Mouse (Mus musculus): ENCODE data around the gene Sulf2. TPM values are rescaled to one million over a fixed set of nuclear protein-coding genes. Genes with fewer than 3 reads are reported as not detected.

The Sulf2 gene
- polyA plus RNA-seq, 1 experiment from 2014 or later: 134 TPM

DNA sequence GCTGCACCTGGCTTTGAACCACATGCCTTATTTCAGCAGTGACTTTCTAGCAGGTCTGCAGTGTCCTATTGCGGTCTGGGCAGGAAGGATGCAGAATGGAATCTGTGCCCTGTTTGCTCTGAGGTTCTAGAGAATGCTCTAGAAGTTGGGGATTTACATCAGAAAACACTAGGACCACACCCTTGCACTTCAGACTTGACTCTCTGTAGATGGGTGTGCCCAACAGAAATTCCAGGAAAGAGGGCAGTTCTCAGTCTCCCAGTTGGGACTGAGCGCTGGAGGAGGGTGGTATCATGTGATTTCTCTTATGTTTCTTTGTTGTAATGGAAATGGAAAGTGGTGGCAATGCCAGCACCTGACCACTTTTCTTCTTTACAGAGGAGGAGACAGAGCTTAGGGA, 1.7 kb upstream of the Sulf2 start:
- Histone ChIP-seq H3K4me1 (replicated peaks; ENCODE audit: control insufficient read depth, insufficient read depth, low read length) (peaks cover 33% of the 10 kb centered on the region), H3K4me2 (ENCODE audit: low read length) (no peak overlapping the region), H3K27ac (ENCODE audit: low read depth) (no peak overlapping the region), H3K9me3 (ENCODE audit: control insufficient read depth, low read length) (no peaks in the 10 kb centered on the region), H3K9ac (ENCODE audit: low read length) (no peak overlapping the region), H3K4me3 (ENCODE audit: low read depth, low read length) (no peak overlapping the region), H3K36me3 (ENCODE audit: control insufficient read depth, insufficient read depth, low read length) (no peaks in the 10 kb centered on the region), H3K27me3 (replicated peaks; ENCODE audit: control insufficient read depth, insufficient read depth, low read length) (no peaks in the 10 kb centered on the region)
- no peak for ATAC-seq (replicated peaks; ENCODE audit: low FRiP score, low TSS enrichment, low read depth)
- DNase-seq (ENCODE audit: low spot score): no peak
- WGBS: 89% methylated on average over 2 of the region's 2 CpGs

DNA sequence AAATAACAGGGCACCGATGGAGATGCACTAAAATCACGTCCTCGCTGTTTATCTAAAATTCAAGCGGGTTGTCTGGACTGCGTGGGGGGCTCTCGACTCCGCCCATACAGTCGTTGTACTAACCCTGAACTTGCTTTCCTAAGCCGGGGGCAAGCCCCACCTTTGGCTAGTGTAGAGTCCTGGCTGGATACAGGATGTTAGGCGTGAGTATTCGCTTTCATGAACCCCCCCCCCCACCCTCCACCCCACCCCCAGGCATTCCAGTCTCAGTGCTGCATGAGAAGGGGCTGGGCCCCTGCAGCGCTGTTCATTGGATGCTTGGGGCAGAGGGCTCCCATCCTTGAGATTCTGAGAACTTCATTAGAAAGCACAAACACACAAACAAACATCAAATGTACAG, 659 bp upstream of the Sulf2 start:
- WGBS: 8% methylated on average over 12 of the region's 12 CpGs
- ATAC-seq (replicated peaks; ENCODE audit: low FRiP score, low TSS enrichment, low read depth) (no peak), DNase-seq (ENCODE audit: low spot score) (no peak)
- no peaks in the 10 kb centered on the region for H3K9me3 ChIP-seq (ENCODE audit: control insufficient read depth, low read length)
- peaks cover 44% of the 10 kb centered on the region for H3K4me1 ChIP-seq (replicated peaks; ENCODE audit: control insufficient read depth, insufficient read depth, low read length)
- H3K9ac ChIP-seq (ENCODE audit: low read length): peak overlapping the region; percentile 88; the same call in 1 of the 2 replicates
- H3K27ac ChIP-seq (ENCODE audit: low read depth): peak overlapping the region; percentile 96
- peak overlapping the region; percentile 71; the same call in 1 of the 2 replicates for H3K4me3 ChIP-seq (ENCODE audit: low read depth, low read length)
- H3K27me3 ChIP-seq (replicated peaks; ENCODE audit: control insufficient read depth, insufficient read depth, low read length): no peaks in the 10 kb centered on the region
- no peaks in the 10 kb centered on the region for H3K36me3 ChIP-seq (ENCODE audit: control insufficient read depth, insufficient read depth, low read length)
- peak overlapping the region; percentile 93 for H3K4me2 ChIP-seq (ENCODE audit: low read length)

DNA sequence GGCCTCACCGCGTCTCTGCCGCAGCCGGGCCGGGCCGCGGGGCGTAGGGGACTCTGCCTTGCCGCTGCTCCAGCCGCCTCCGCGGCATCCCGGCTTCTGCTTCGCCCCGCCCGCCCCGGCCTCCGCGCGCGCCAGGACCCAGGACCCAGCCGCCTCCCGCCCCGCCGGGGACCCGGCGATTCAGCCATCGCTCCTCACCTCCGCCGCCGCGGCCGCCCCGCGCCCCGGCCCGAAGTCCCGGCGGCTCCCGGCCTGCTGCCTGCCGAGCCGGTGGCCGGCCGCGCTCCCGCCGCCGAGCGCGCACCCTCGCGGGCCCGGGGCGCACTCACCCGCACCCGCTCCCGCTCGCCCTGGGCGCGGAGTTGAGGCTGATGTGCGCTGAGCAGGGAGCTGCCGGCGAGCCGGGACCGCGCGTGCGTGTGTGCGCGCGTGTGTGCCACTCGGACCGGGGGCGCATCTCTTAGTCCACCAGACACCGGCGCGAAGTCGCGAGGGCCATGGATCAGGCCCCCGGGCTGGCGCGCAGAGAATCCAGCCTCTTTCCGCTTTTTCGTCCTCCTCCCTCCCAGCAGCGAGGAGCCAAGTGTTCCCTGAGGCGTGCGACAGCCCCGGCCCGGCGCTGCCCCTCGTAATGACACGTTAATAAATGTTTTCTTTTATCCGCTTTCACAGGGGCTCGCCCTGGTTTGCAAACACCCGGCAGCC, 562 bp downstream of the Sulf2 start:
- peaks cover 46% of the 10 kb centered on the region for H3K4me1 ChIP-seq (replicated peaks; ENCODE audit: control insufficient read depth, insufficient read depth, low read length)

DNA sequence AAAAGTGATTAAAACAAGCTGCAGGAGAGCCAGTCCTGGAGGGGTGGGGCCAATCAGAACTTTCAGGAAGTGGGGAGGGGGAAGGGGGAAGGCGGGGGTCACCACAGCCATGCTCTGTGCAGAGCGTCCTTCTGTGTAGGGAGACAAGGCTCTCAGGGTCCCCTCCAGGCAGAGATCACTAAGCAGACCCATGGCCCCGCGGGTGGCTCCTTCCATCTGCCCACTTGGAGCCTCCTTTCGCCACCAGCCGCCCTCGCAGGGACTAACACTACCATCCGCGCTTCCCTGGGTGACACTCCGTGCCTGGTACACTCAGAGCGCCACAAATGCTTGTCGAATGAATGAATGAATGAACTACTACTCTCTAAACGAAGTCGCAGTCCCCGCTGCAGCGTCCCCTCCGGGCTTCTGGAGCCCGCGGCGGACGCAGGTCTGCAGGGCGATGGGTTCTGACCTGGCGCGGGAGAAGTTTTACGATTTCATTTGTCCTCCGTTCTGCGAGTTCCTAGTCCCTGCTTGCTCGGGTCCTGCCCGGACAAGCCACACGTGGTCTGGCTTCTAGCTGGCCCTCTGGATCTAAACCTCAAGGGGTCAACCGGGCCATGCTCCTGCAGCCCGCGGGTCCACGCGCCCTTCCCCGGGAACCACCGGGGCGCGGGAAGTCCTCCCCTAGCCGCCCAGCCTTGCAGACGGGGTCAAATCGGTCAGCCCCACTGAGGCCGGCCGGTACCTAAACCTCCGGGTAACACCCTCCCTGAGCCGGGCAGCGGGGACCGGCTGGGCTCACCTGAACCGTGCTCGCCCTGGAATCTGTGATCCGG, 1.4 kb downstream of the Sulf2 start:
- Histone ChIP-seq H3K4me3 (ENCODE audit: low read depth, low read length) (peak overlapping the region; percentile 71), H3K9me3 (ENCODE audit: control insufficient read depth, low read length) (no peaks in the 10 kb centered on the region), H3K27ac (ENCODE audit: low read depth) (peak overlapping the region; percentile 96), H3K4me2 (ENCODE audit: low read length) (peak overlapping the region; percentile 93), H3K9ac (ENCODE audit: low read length) (peak overlapping the region; percentile 88), H3K4me1 (replicated peaks; ENCODE audit: control insufficient read depth, insufficient read depth, low read length) (peaks cover 54% of the 10 kb centered on the region), H3K36me3 (ENCODE audit: control insufficient read depth, insufficient read depth, low read length) (no peaks in the 10 kb centered on the region), H3K27me3 (replicated peaks; ENCODE audit: control insufficient read depth, insufficient read depth, low read length) (no peaks in the 10 kb centered on the region)
- under 1% methylated on average over 51 of the region's 51 CpGs for WGBS
- peak; percentile 81 for DNase-seq (ENCODE audit: low spot score)
- peak; percentile 12; the same call in 1 of the 2 replicates for ATAC-seq (replicated peaks; ENCODE audit: low FRiP score, low TSS enrichment, low read depth)

More for the DNA sequence above, 562 bp downstream of the Sulf2 start:
- Histone ChIP-seq H3K9ac (ENCODE audit: low read length) (peak overlapping the region; percentile 88), H3K9me3 (ENCODE audit: control insufficient read depth, low read length) (no peaks in the 10 kb centered on the region), H3K36me3 (ENCODE audit: control insufficient read depth, insufficient read depth, low read length) (no peaks in the 10 kb centered on the region), H3K27me3 (replicated peaks; ENCODE audit: control insufficient read depth, insufficient read depth, low read length) (no peaks in the 10 kb centered on the region), H3K4me2 (ENCODE audit: low read length) (peak overlapping the region; percentile 93), H3K4me3 (ENCODE audit: low read depth, low read length) (peak overlapping the region; percentile 71), H3K27ac (ENCODE audit: low read depth) (peak overlapping the region; percentile 96)
- WGBS: under 1% methylated on average over 93 of the region's 95 CpGs
- peak; percentile 73 for DNase-seq (ENCODE audit: low spot score)
- ATAC-seq (replicated peaks; ENCODE audit: low FRiP score, low TSS enrichment, low read depth): peak; percentile 48

DNA sequence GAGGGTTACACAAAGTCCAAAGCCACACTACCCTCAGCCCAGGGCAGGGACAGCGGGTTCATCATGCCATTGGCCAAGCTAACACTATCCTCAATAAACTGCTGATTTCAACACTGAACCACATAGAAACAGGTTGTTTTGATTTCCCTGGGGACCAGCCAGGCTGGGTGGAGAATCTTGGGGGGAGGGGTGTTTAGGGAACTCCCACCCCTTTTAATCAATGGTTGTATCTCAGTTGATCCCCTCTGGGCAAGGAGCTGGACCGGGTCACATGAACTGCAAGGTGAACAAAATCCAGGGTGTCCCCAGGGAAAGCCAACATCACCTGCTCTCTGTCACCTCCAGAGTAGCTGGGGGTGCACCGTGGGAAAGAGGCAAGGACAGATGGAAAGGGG, 2.1 kb downstream of the Sulf2 start:
- H3K9ac ChIP-seq (ENCODE audit: low read length): peak overlapping the region; percentile 88
- H3K4me2 ChIP-seq (ENCODE audit: low read length): peak overlapping the region; percentile 93
- no peaks in the 10 kb centered on the region for H3K27me3 ChIP-seq (replicated peaks; ENCODE audit: control insufficient read depth, insufficient read depth, low read length)
- ATAC-seq (replicated peaks; ENCODE audit: low FRiP score, low TSS enrichment, low read depth) (no peak), DNase-seq (ENCODE audit: low spot score) (no peak)
- no peaks in the 10 kb centered on the region for H3K36me3 ChIP-seq (ENCODE audit: control insufficient read depth, insufficient read depth, low read length)
- peak overlapping the region; percentile 71 for H3K4me3 ChIP-seq (ENCODE audit: low read depth, low read length)
- 34% methylated on average over 3 of the region's 3 CpGs for WGBS
- H3K4me1 ChIP-seq (replicated peaks; ENCODE audit: control insufficient read depth, insufficient read depth, low read length): peaks cover 61% of the 10 kb centered on the region
- H3K9me3 ChIP-seq (ENCODE audit: control insufficient read depth, low read length): no peaks in the 10 kb centered on the region
- H3K27ac ChIP-seq (ENCODE audit: low read depth): peak overlapping the region; percentile 96; the same call in 1 of the 2 replicates

DNA sequence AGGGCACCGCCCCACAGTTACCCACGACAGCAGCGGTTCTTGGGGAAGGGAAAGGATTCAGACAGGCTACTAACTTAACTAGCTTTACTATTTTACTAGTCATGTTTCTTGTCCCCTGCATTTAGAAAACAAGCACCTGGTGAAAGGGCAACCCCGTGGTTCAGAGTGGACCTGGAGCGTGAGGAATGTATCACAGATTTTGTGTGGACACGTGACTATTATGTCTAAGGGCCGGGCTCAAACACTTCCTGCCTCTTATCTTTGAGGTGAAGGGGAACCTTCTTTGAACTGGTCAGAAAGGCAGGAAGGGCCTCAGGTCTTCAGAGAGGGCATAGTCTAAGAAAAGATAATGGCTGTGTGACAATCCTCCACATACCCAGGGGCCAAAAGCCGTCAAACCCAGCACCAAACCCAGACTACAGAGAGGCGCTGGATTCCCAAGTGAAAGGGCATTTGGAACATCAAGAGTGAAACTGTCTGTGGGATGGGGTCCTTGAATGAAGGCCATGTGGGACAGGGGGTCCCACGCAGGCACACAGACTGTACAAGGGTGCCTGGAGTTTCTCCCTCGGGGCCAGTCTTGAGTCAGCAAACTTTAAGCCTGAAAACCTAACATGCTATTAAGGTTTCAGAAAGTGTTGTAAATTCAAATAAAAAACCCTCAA, 2.6 kb downstream of the Sulf2 start:
- H3K4me2 ChIP-seq (ENCODE audit: low read length): peak overlapping the region; percentile 93
- no peaks in the 10 kb centered on the region for H3K9me3 ChIP-seq (ENCODE audit: control insufficient read depth, low read length)
- H3K27ac ChIP-seq (ENCODE audit: low read depth): peak overlapping the region; percentile 96; the same call in 1 of the 2 replicates
- H3K36me3 ChIP-seq (ENCODE audit: control insufficient read depth, insufficient read depth, low read length): no peaks in the 10 kb centered on the region
- H3K9ac ChIP-seq (ENCODE audit: low read length): 0 out of 2 replicates have a peak overlapping the region, but pooled peaks have one; percentile 88
- peak overlapping the region; percentile 71 for H3K4me3 ChIP-seq (ENCODE audit: low read depth, low read length)
- WGBS: 48% methylated on average over 11 of the region's 11 CpGs
- H3K4me1 ChIP-seq (replicated peaks; ENCODE audit: control insufficient read depth, insufficient read depth, low read length): peaks cover 62% of the 10 kb centered on the region
- DNase-seq (ENCODE audit: low spot score) (no peak), ATAC-seq (replicated peaks; ENCODE audit: low FRiP score, low TSS enrichment, low read depth) (no peak)
- no peaks in the 10 kb centered on the region for H3K27me3 ChIP-seq (replicated peaks; ENCODE audit: control insufficient read depth, insufficient read depth, low read length)

DNA sequence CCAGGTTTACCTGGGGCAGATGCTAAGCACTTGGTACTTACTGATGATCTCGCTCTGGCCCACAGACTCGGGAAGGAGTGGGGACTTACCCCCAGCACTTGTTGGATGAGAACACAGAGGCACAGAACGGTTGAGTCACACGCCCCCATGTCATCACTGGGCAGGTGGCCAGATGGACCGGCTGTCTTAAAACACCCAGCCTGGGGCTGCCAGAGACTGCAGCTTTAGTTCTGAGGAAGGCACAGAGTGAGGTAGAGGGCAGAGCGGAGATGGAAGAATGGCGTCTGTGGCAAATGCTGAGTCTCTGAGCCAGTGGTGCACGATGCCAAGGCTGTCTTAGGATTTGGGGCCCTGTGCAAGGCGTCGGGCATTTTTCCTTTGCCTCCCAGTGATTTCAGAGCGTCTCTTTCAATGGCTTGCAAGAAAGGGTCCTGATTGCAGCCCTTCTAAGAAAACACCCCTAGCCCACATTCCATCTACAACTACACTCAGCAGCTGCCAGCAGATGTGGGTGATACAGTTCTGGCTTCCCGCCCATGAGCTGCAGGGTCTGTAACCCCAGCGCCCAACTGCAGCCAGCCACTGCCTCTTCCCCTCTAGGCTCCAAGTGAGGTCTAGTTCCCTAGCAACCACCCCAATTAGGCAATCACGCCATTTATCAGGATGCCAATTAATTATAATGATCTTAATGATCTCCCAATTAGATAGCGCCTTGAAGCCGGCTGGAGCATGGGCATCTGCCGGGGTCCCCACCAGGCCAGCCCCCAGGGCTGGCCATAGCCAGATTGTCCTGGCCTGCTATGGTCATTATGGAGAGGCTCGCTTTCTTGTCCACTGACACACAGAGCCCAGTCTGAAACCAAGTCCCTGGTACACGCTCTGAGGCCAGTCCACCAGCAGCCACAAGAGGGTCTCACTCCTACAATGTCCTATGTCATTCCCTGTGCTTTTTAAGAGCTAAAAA, 3.7 kb downstream of the Sulf2 start:
- no peak overlapping the region for H3K4me3 ChIP-seq (ENCODE audit: low read depth, low read length)
- peaks cover 69% of the 10 kb centered on the region for H3K4me1 ChIP-seq (replicated peaks; ENCODE audit: control insufficient read depth, insufficient read depth, low read length)
- H3K27me3 ChIP-seq (replicated peaks; ENCODE audit: control insufficient read depth, insufficient read depth, low read length): no peaks in the 10 kb centered on the region
- 52% methylated on average over 19 of the region's 19 CpGs for WGBS
- peak overlapping the region; percentile 93 for H3K4me2 ChIP-seq (ENCODE audit: low read length)
- ATAC-seq (replicated peaks; ENCODE audit: low FRiP score, low TSS enrichment, low read depth) (no peak), DNase-seq (ENCODE audit: low spot score) (peak; percentile 70)
- no peak overlapping the region for H3K9ac ChIP-seq (ENCODE audit: low read length)
- peak overlapping the region; percentile 47; the same call in 1 of the 2 replicates for H3K27ac ChIP-seq (ENCODE audit: low read depth)
- H3K36me3 ChIP-seq (ENCODE audit: control insufficient read depth, insufficient read depth, low read length): no peaks in the 10 kb centered on the region
- H3K9me3 ChIP-seq (ENCODE audit: control insufficient read depth, low read length): no peaks in the 10 kb centered on the region
